Mouse (Mus musculus) erythroblast, embryonic 14.5 days (primary cell): ENCODE measurements around the gene Frmd5. TPM values are rescaled to one million over a fixed set of nuclear protein-coding genes. Genes with fewer than 3 reads are reported as not detected.

Experiments used
- H3K27me3 ChIP-seq: 2 replicates; pipeline ENCODE4 v1.6.1; 2012; ENCODE audit warnings: inconsistent platforms; ENCODE audit not compliant: control insufficient read depth
- H3K36me3 ChIP-seq: 2 replicates; pipeline ENCODE4 v1.6.1; 2012; ENCODE audit warnings: mild to moderate bottlenecking, inconsistent platforms; ENCODE audit not compliant: control insufficient read depth
- H3K4me1 ChIP-seq: 2 replicates; pipeline ENCODE4 v1.6.1; 2012; ENCODE audit warnings: inconsistent platforms; ENCODE audit not compliant: control insufficient read depth
- H3K4me3 ChIP-seq: replicated peaks from 2 replicates; pipeline ENCODE3; 2012; ENCODE audit warnings: moderate library complexity, mild to moderate bottlenecking, inconsistent platforms
- H3K9me3 ChIP-seq: 2 replicates; pipeline ENCODE4 v1.6.1; 2012; ENCODE audit warnings: low read length, inconsistent platforms, mixed read lengths; ENCODE audit not compliant: control insufficient read depth
- GATA1 ChIP-seq: IDR thresholded peaks from 2 replicates; pipeline ENCODE4 v1.6.1; 2012; ENCODE audit warnings: low read length, inconsistent platforms, mixed read lengths
- TAL1 ChIP-seq: IDR thresholded peaks from 3 replicates; pipeline ENCODE4 v1.6.1; 2012; ENCODE audit warnings: low read length, inconsistent platforms, mixed read lengths
- polyA plus RNA-seq: library from polyadenylated mRNA; stranded (reverse); fragments of >175 nt; gene quantifications from 2 replicates; pipeline ENCODE4 v1.2.3, GENCODE M21; 2012

Frmd5 gene
- polyA plus RNA-seq, 1 experiment = not detected

DNA sequence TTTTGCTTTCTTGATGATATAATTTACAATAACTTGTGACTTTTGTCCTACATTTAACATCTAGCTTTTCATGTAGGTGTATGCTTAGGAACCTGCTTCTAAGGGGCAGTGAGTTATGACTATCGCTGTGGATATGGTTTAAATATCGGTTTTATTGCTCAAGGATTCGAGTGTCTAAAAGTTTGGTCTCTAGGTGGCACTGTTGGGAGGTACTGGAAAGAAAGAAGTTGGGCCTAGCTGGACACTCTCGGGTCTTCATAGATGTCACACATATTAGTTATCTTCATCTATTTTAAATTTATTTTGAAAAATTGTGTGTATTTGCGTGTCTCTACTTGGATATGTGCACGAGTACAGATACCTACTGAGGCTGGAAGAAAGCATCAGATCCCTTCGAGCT lies 127.2 kb downstream of the Frmd5 start:
- no peak for TF ChIP-seq TAL1
- TF ChIP-seq GATA1 = no peak
- Histone ChIP-seq H3K9me3 (no peaks in the 10 kb centered on the region), H3K36me3 (no peaks in the 10 kb centered on the region), H3K4me3 (no peak overlapping the region), H3K4me1 (no peaks in the 10 kb centered on the region), H3K27me3 (no peaks in the 10 kb centered on the region)

- H3K4me3 ChIP-seq = no peak overlapping the region
- no peaks in the 10 kb centered on the region for H3K9me3 ChIP-seq
- TF ChIP-seq GATA1 (no peak), TAL1 (no peak)
- H3K27me3 ChIP-seq = no peaks in the 10 kb centered on the region
- H3K36me3 ChIP-seq = no peaks in the 10 kb centered on the region
- H3K4me1 ChIP-seq = no peaks in the 10 kb centered on the region
Observed at GRCm38 (mm10) chr2:121677649-121677986, 129.3 kb downstream of the Frmd5 start.

DNA sequence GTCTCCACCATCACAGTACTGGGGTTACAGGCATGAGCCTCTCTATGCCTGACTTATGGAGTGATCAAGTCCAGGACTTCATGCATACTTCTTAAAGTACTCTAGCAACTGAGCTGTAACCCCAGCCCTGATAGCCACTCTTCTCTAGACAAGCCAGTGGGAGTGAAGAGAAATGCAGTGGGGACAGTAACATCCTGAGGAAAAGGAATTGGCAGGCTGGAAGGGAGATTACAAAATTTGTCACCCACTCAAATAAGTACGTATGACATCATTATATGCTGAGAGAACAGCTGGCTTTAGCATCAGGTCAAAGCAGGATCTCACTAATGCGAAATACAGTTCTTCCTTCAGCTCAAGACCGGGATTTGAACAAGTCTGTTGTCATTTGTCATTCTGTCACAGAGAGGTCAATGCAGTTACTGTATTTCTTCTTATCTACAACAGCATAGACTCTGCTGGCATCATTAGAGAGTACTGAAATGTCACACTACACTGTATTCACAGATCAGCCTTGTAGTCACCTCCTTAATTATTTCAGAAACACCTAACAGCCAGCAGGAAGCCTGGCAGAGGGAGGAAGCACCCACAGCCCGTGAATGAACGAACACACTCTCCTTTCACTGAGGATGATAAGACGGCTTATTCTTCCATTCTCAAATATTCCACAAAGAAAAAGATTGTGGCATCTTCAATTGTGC lies 129.8 kb downstream of the Frmd5 start:
- Histone ChIP-seq H3K36me3 (no peaks in the 10 kb centered on the region), H3K9me3 (no peaks in the 10 kb centered on the region), H3K27me3 (no peaks in the 10 kb centered on the region), H3K4me3 (no peak overlapping the region), H3K4me1 (no peaks in the 10 kb centered on the region)
- no peak for TF ChIP-seq GATA1
- no peak for TF ChIP-seq TAL1

DNA sequence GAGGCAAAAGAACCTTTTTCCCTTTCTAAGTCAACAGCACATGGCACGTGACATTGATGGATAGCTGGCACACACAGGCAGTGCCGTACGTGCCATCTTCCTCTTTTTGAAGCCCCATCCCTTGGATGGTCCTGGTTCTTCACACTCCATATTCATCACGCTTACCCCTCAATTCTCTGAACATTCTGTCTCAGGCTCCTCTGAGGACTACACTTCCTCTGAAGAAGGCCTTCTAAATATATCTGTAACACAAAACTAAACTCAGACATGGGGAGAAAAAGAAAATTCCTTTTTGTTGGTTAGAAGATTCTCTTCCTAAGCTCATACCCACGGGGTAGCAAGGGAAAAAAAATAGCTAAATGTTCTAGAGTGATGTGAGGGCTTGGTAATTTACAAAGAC lies 131.0 kb downstream of the Frmd5 start:
- H3K36me3 ChIP-seq = no peaks in the 10 kb centered on the region
- H3K27me3 ChIP-seq = no peaks in the 10 kb centered on the region
- TF ChIP-seq GATA1 (no peak), TAL1 (no peak)
- H3K4me1 ChIP-seq = no peaks in the 10 kb centered on the region
- no peaks in the 10 kb centered on the region for H3K9me3 ChIP-seq
- no peak overlapping the region for H3K4me3 ChIP-seq

- H3K4me3 ChIP-seq = no peak overlapping the region
- H3K9me3 ChIP-seq = no peaks in the 10 kb centered on the region
- no peaks in the 10 kb centered on the region for H3K4me1 ChIP-seq
- no peaks in the 10 kb centered on the region for H3K27me3 ChIP-seq
- H3K36me3 ChIP-seq = no peaks in the 10 kb centered on the region
- TF ChIP-seq GATA1 (no peak), TAL1 (no peak)
Observed at GRCm38 (mm10) chr2:121675136-121675535, 131.8 kb downstream of the Frmd5 start.

DNA sequence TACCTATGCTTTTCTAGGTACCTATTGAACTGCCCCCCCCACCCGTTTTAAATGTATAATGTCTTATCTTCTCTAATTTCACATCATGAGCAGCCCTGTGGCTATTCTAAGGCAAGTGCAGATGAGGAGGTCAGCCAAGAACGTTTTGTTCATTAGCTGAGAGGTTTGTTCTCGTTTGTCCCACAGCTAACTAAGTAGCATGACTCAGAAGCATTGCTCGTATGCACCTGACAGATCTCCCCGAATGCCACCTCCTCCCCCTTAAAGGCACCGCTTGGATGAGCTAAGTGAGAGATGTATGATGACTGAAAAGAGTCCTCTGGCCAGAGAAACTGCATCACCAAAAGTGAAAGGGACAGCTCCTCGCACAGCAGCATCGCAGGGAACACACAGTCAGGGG lies 132.7 kb downstream of the Frmd5 start:
- no peaks in the 10 kb centered on the region for H3K9me3 ChIP-seq
- no peak overlapping the region for H3K4me3 ChIP-seq
- H3K4me1 ChIP-seq = no peaks in the 10 kb centered on the region
- no peak for TF ChIP-seq GATA1
- no peak for TF ChIP-seq TAL1
- no peaks in the 10 kb centered on the region for H3K27me3 ChIP-seq
- no peaks in the 10 kb centered on the region for H3K36me3 ChIP-seq

DNA sequence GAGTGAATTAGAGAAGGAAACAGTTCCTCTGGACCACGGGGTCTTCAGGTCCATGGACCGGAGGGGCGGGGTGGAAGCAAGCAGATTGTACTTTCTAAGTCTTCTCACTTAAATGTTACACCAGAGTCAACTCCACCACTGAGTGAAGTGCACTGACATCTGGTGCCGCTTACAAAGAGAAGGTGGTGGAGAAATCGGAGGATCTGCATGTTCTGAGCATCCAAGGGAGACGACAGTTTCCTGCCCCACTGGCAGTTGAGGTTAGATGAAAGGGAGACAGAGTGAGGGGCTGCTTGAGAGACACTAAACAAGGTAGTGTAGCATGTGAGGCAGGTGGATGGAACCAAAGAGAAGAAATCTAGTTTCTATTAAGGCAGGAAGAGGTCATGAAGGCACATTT lies 137.0 kb downstream of the Frmd5 start:
- Histone ChIP-seq H3K4me3 (no peak overlapping the region), H3K36me3 (no peaks in the 10 kb centered on the region), H3K9me3 (no peaks in the 10 kb centered on the region), H3K27me3 (no peaks in the 10 kb centered on the region; the same call in 1 of the 2 replicates), H3K4me1 (no peaks in the 10 kb centered on the region)
- TF ChIP-seq GATA1 (no peak), TAL1 (no peak)

DNA sequence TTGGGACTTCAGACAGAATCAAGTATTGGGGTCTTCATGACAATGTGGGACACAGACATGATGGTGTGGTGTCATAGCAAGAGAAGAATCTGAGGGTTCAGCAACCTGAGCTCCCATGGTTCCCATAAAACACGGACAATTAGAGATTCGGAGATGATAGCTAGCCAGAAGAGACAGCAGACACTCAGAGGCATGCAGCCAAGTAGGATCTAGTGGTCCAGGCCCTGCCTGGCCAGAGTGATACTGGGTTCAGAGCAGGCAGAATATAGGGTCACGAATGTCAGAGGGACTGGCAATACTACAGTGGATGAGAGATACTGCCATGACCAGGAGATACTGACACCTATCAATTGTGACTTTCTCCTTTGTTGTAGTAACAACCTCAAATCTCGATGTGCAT lies 138.6 kb downstream of the Frmd5 start:
- Histone ChIP-seq H3K4me1 (peaks cover 3% of the 10 kb centered on the region; the same call in 1 of the 2 replicates), H3K4me3 (no peak overlapping the region), H3K27me3 (no peaks in the 10 kb centered on the region; the same call in 1 of the 2 replicates), H3K9me3 (no peaks in the 10 kb centered on the region), H3K36me3 (no peaks in the 10 kb centered on the region)
- no peak for TF ChIP-seq TAL1

GRCm38 (mm10) chr2:121661160-121661502 lies 145.8 kb downstream of the Frmd5 start:
- Histone ChIP-seq H3K9me3 (no peaks in the 10 kb centered on the region), H3K27me3 (no peaks in the 10 kb centered on the region), H3K36me3 (no peaks in the 10 kb centered on the region), H3K4me3 (no peak overlapping the region), H3K4me1 (peaks cover 43% of the 10 kb centered on the region)
- no peak for TF ChIP-seq TAL1
- no peak for TF ChIP-seq GATA1
